In the genomic region with DNA sequence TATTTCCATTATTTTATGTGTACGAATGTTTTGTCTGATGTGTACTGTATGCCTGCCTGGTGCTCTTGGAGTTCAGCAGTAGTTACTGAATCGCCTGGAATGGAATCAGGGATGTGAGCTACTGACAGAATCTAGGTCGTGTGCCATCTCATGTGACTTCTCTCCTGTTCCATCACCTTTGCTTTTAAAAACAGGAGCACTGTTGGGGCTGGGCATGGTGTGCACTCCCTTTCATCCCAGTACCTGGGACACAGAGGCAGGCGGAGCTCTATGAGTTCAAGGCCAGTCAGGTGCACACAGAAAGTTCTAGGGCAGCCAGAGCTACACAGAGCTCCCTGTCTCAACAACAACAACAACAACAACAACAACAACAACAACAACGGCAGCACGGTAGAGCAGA, we compare ENCODE assay signal across 11 mouse cellular contexts. TPM values are rescaled to one million over a fixed set of nuclear protein-coding genes. Genes with fewer than 3 reads are reported as not detected.
A peak's percentile ranks its signal among the peaks of the same experiment; 100 is the strongest.
DNase-seq lines count a peak whose midpoint lies in the region; ATAC-seq lines count a peak whose summit lies in the region.
"Had no signal": no experiment of that assay in that cellular context is flagged by ENCODE, and none has a peak within 500 bp of the region (broad histone marks: within the 10 kb centered on the region; RNA-seq: fewer than 3 reads in every experiment).

No protein-coding gene starts in this region.

- WGBS in forebrain, embryonic 15.5 days = 84% methylated on average over 6 of the region's 6 CpGs
- WGBS in forebrain, embryonic 13.5 days = 94% methylated on average over 6 of the region's 6 CpGs
- 90% methylated on average over 6 of the region's 6 CpGs for WGBS in hindbrain, embryonic 14.5 days
- 92% methylated on average over 6 of the region's 6 CpGs for WGBS in hindbrain, embryonic 11.5 days
- WGBS in midbrain, embryonic 16.5 days = 93% methylated on average over 6 of the region's 6 CpGs
- WGBS in midbrain, embryonic 10.5 days = 95% methylated on average over 6 of the region's 6 CpGs
- WGBS in stomach, embryonic 15.5 days = 90% methylated on average over 6 of the region's 6 CpGs

- ATAC-seq in forebrain, embryonic 15.5 days (replicated peaks) = no peak
- no peak for ATAC-seq in forebrain, embryonic 13.5 days
- no peak for ATAC-seq in hindbrain, embryonic 14.5 days (ENCODE audit: low FRiP score)
- no peak for ATAC-seq in hindbrain, embryonic 11.5 days (ENCODE audit: low FRiP score)
- no peak for ATAC-seq in midbrain, embryonic 16.5 days
- no peak for ATAC-seq in stomach, embryonic 15.5 days (ENCODE audit: insufficient read depth, low FRiP score, low read depth)
- ATAC-seq: inflammation-experienced regulatory T-cells, adult 6 months; lung, postnatal 0 days had no signal

- no peaks in the 10 kb centered on the region for H3K9me3 ChIP-seq in forebrain, embryonic 15.5 days
- H3K9me3 ChIP-seq in forebrain, embryonic 13.5 days (replicated peaks) = no peaks in the 10 kb centered on the region
- no peaks in the 10 kb centered on the region for H3K9me3 ChIP-seq in hindbrain, embryonic 14.5 days (ENCODE audit: control insufficient read depth, low read length)
- H3K9me3 ChIP-seq in hindbrain, embryonic 11.5 days (ENCODE audit: control insufficient read depth, low read length) = no peaks in the 10 kb centered on the region
- H3K9me3 ChIP-seq in midbrain, embryonic 16.5 days (replicated peaks; ENCODE audit: control insufficient read depth, low read length, poor library complexity, severe bottlenecking) = no peaks in the 10 kb centered on the region
- H3K9me3 ChIP-seq in midbrain, embryonic 10.5 days (replicated peaks) = no peaks in the 10 kb centered on the region
- no peaks in the 10 kb centered on the region for H3K9me3 ChIP-seq in stomach, embryonic 15.5 days
- H3K9me3 ChIP-seq: midbrain, embryonic 12.5 days had no signal

- peak overlapping the region; percentile 44 for H3K27ac ChIP-seq in forebrain, embryonic 15.5 days (replicated peaks)
- no peak overlapping the region for H3K27ac ChIP-seq in forebrain, embryonic 13.5 days
- peak overlapping the region; percentile 53; the same call in 1 of the 2 replicates for H3K27ac ChIP-seq in hindbrain, embryonic 14.5 days
- H3K27ac ChIP-seq in hindbrain, embryonic 11.5 days (ENCODE audit: low read depth, low read length) = no peak overlapping the region
- H3K27ac ChIP-seq in midbrain, embryonic 16.5 days (ENCODE audit: low read length) = 0 out of 2 replicates have a peak overlapping the region, but pooled peaks have one; percentile 35
- H3K27ac ChIP-seq in midbrain, embryonic 10.5 days (replicated peaks) = no peak overlapping the region
- H3K27ac ChIP-seq in stomach, embryonic 15.5 days = peak overlapping the region; percentile 33; the same call in 1 of the 2 replicates
- H3K27ac ChIP-seq: midbrain, embryonic 12.5 days had no signal

- H3K36me3 ChIP-seq in forebrain, embryonic 15.5 days = no peaks in the 10 kb centered on the region
- no peaks in the 10 kb centered on the region for H3K36me3 ChIP-seq in forebrain, embryonic 13.5 days (ENCODE audit: poor library complexity, severe bottlenecking)
- no peaks in the 10 kb centered on the region for H3K36me3 ChIP-seq in hindbrain, embryonic 14.5 days (replicated peaks; ENCODE audit: control insufficient read depth, insufficient read depth)
- H3K36me3 ChIP-seq in hindbrain, embryonic 11.5 days (ENCODE audit: control insufficient read depth, insufficient read depth, low read length) = no peaks in the 10 kb centered on the region
- H3K36me3 ChIP-seq in midbrain, embryonic 16.5 days (ENCODE audit: control insufficient read depth, insufficient read depth, low read length) = no peaks in the 10 kb centered on the region
- no peaks in the 10 kb centered on the region for H3K36me3 ChIP-seq in midbrain, embryonic 10.5 days
- no peaks in the 10 kb centered on the region for H3K36me3 ChIP-seq in stomach, embryonic 15.5 days
- H3K36me3 ChIP-seq: midbrain, embryonic 12.5 days had no signal

- DNase-seq in hindbrain, embryonic 14.5 days (ENCODE audit: low spot score) = no peak
- no peak for DNase-seq in hindbrain, embryonic 11.5 days (ENCODE audit: low spot score)
- DNase-seq in midbrain, embryonic 10.5 days (ENCODE audit: low spot score) = no peak
- DNase-seq in kidney, postnatal 25 days = no peak

- H3K27me3 ChIP-seq in forebrain, embryonic 15.5 days = no peaks in the 10 kb centered on the region
- H3K27me3 ChIP-seq in forebrain, embryonic 13.5 days = no peaks in the 10 kb centered on the region
- no peaks in the 10 kb centered on the region for H3K27me3 ChIP-seq in hindbrain, embryonic 14.5 days (ENCODE audit: control insufficient read depth, insufficient read depth, low read length)
- H3K27me3 ChIP-seq in hindbrain, embryonic 11.5 days (ENCODE audit: control insufficient read depth, insufficient read depth, low read length) = no peaks in the 10 kb centered on the region
- H3K27me3 ChIP-seq in midbrain, embryonic 16.5 days (ENCODE audit: control insufficient read depth, insufficient read depth, low read depth, low read length) = no peaks in the 10 kb centered on the region
- no peaks in the 10 kb centered on the region for H3K27me3 ChIP-seq in midbrain, embryonic 10.5 days (ENCODE audit: low read depth, poor library complexity, severe bottlenecking)
- H3K27me3 ChIP-seq in stomach, embryonic 15.5 days (replicated peaks) = no peaks in the 10 kb centered on the region
- H3K27me3 ChIP-seq: midbrain, embryonic 12.5 days had no signal

- H3K4me3 ChIP-seq in forebrain, embryonic 15.5 days = no peak overlapping the region
- no peak overlapping the region for H3K4me3 ChIP-seq in forebrain, embryonic 13.5 days
- H3K4me3 ChIP-seq in hindbrain, embryonic 14.5 days (replicated peaks; ENCODE audit: low read length) = no peak overlapping the region
- no peak overlapping the region for H3K4me3 ChIP-seq in hindbrain, embryonic 11.5 days (ENCODE audit: low read depth, low read length)
- no peak overlapping the region for H3K4me3 ChIP-seq in midbrain, embryonic 16.5 days (ENCODE audit: low read depth, low read length)
- no peak overlapping the region for H3K4me3 ChIP-seq in midbrain, embryonic 10.5 days
- H3K4me3 ChIP-seq in stomach, embryonic 15.5 days (replicated peaks) = no peak overlapping the region
- H3K4me3 ChIP-seq: midbrain, embryonic 12.5 days had no signal

- H3K4me1 ChIP-seq in forebrain, embryonic 15.5 days = peaks cover 57% of the 10 kb centered on the region
- H3K4me1 ChIP-seq in forebrain, embryonic 13.5 days = peaks cover 51% of the 10 kb centered on the region
- H3K4me1 ChIP-seq in hindbrain, embryonic 14.5 days (replicated peaks; ENCODE audit: control insufficient read depth, insufficient read depth, low read length) = peaks cover 29% of the 10 kb centered on the region
- peaks cover 6% of the 10 kb centered on the region for H3K4me1 ChIP-seq in hindbrain, embryonic 11.5 days (replicated peaks; ENCODE audit: control insufficient read depth, insufficient read depth, low read length)
- peaks cover 16% of the 10 kb centered on the region for H3K4me1 ChIP-seq in midbrain, embryonic 16.5 days (ENCODE audit: control insufficient read depth, insufficient read depth, low read length)
- peaks cover 22% of the 10 kb centered on the region for H3K4me1 ChIP-seq in midbrain, embryonic 10.5 days
- H3K4me1 ChIP-seq in stomach, embryonic 15.5 days = peaks cover 15% of the 10 kb centered on the region

- H3K4me2 ChIP-seq in forebrain, embryonic 15.5 days (replicated peaks) = no peak overlapping the region
- no peak overlapping the region for H3K4me2 ChIP-seq in forebrain, embryonic 13.5 days
- no peak overlapping the region for H3K4me2 ChIP-seq in hindbrain, embryonic 14.5 days (replicated peaks)
- H3K4me2 ChIP-seq in hindbrain, embryonic 11.5 days (replicated peaks; ENCODE audit: low read depth, low read length) = no peak overlapping the region
- H3K4me2 ChIP-seq in midbrain, embryonic 16.5 days (ENCODE audit: low read length) = no peak overlapping the region
- H3K4me2 ChIP-seq in stomach, embryonic 15.5 days = no peak overlapping the region
- H3K4me2 ChIP-seq: midbrain, embryonic 12.5 days had no signal

- H3K9ac ChIP-seq in forebrain, embryonic 15.5 days (replicated peaks) = no peak overlapping the region
- no peak overlapping the region for H3K9ac ChIP-seq in forebrain, embryonic 13.5 days
- no peak overlapping the region for H3K9ac ChIP-seq in hindbrain, embryonic 14.5 days
- no peak overlapping the region for H3K9ac ChIP-seq in hindbrain, embryonic 11.5 days (ENCODE audit: low read depth, low read length)
- H3K9ac ChIP-seq in midbrain, embryonic 16.5 days (ENCODE audit: low read depth, low read length) = no peak overlapping the region
- H3K9ac ChIP-seq in stomach, embryonic 15.5 days = no peak overlapping the region
- H3K9ac ChIP-seq: midbrain, embryonic 12.5 days had no signal

RNA-seq across cellular contexts. Expression of a gene that starts 38.2 kb away (rescaled TPM):
- polyA plus RNA-seq in forebrain, embryonic 15.5 days (2015; fragmentation: Nextera tagmentation; extraction: Ambion mirVana) = 64.1 and 65.2 TPM in 2 replicates
- polyA plus RNA-seq in forebrain, embryonic 13.5 days (2015; fragmentation: Nextera tagmentation; extraction: Ambion mirVana) = 42.5 and 49.6 TPM in 2 replicates
- 41.7 and 59.5 TPM in 2 replicates for polyA plus RNA-seq in hindbrain, embryonic 14.5 days (2014; fragmentation: Nextera tagmentation; extraction: Ambion mirVana)
- 55.0 and 63.8 TPM in 2 replicates for polyA plus RNA-seq in hindbrain, embryonic 11.5 days (2014; fragmentation: Nextera tagmentation; extraction: Ambion mirVana)
- polyA plus RNA-seq in midbrain, embryonic 16.5 days (2015; fragmentation: Nextera tagmentation; extraction: Ambion mirVana) = 41.7 and 42.3 TPM in 2 replicates
- 27.1 and 28.4 TPM in 2 replicates for polyA plus RNA-seq in midbrain, embryonic 10.5 days (2016; fragmentation: Nextera tagmentation; extraction: Ambion mirVana)
- 39.6 and 40.3 TPM in 2 replicates for polyA plus RNA-seq in stomach, embryonic 15.5 days (2015; fragmentation: Nextera tagmentation; extraction: Ambion mirVana)

RNA-seq across cellular contexts. Expression of a gene that starts 39.0 kb away (rescaled TPM):
- 36.6 and 37.0 TPM in 2 replicates for polyA plus RNA-seq in forebrain, embryonic 15.5 days (2015; fragmentation: Nextera tagmentation; extraction: Ambion mirVana)
- 42.2 and 43.0 TPM in 2 replicates for polyA plus RNA-seq in forebrain, embryonic 13.5 days (2015; fragmentation: Nextera tagmentation; extraction: Ambion mirVana)
- 32.4 and 32.8 TPM in 2 replicates for polyA plus RNA-seq in hindbrain, embryonic 14.5 days (2014; fragmentation: Nextera tagmentation; extraction: Ambion mirVana)
- 46.4 and 53.8 TPM in 2 replicates for polyA plus RNA-seq in hindbrain, embryonic 11.5 days (2014; fragmentation: Nextera tagmentation; extraction: Ambion mirVana)
- polyA plus RNA-seq in midbrain, embryonic 16.5 days (2015; fragmentation: Nextera tagmentation; extraction: Ambion mirVana) = 28.2 and 28.6 TPM in 2 replicates
- polyA plus RNA-seq in midbrain, embryonic 10.5 days (2016; fragmentation: Nextera tagmentation; extraction: Ambion mirVana) = 31.7 and 36.7 TPM in 2 replicates
- polyA plus RNA-seq in stomach, embryonic 15.5 days (2015; fragmentation: Nextera tagmentation; extraction: Ambion mirVana) = 44.3 and 47.6 TPM in 2 replicates

Comparison
In these comparisons a context has a peak if more than half of its experiments do, and no peak if none do; other contexts are left out.
1. H3K27ac ChIP-seq: peak in forebrain, embryonic 15.5 days (single experiment), hindbrain, embryonic 14.5 days (single experiment), midbrain, embryonic 16.5 days (single experiment) and stomach, embryonic 15.5 days (single experiment); none in forebrain, embryonic 13.5 days (single experiment), hindbrain, embryonic 11.5 days (single experiment) and midbrain, embryonic 10.5 days (single experiment).